Mouse (Mus musculus) lung, postnatal 0 days (tissue): ENCODE results near the gene Myct1. TPM values are rescaled to one million over a fixed set of nuclear protein-coding genes. Genes with fewer than 3 reads are reported as not detected.

Experiments used
- ATAC-seq: fragments of 200-750 bp; cut with Nextera tagmentation; 2 replicates; pipeline ENCODE4 v1.8.0; 2017; ENCODE audit warnings: moderate library complexity
- DNase-seq: peaks from one replicate; pipeline ENCODE4 v3.0.0-alpha.2; 2016; ENCODE audit warnings: low spot score
- H3K27ac ChIP-seq: fragments of 300-500 bp; sonication (generic); 2 replicates; pipeline ENCODE4 v1.5.1; 2014; ENCODE audit warnings: antibody characterized with exemption, mild to moderate bottlenecking, low read length, mixed read lengths
- H3K27me3 ChIP-seq: fragments of 300-500 bp; sonication (generic); replicated peaks from 2 replicates; pipeline ENCODE4 v1.6.1; 2014; ENCODE audit warnings: low read length, mixed read lengths; ENCODE audit not compliant: insufficient read depth
- H3K36me3 ChIP-seq: fragments of 300-500 bp; sonication (generic); 2 replicates; pipeline ENCODE4 v1.6.1; 2014; ENCODE audit warnings: low read length, mixed read lengths; ENCODE audit not compliant: insufficient read depth
- H3K4me1 ChIP-seq: fragments of 300-500 bp; sonication (generic); 2 replicates; pipeline ENCODE4 v1.6.1; 2014; ENCODE audit warnings: antibody characterized with exemption, low read depth, low read length, mixed read lengths; ENCODE audit not compliant: insufficient read depth
- H3K4me2 ChIP-seq: fragments of 300-500 bp; sonication (generic); replicated peaks from 2 replicates; pipeline ENCODE4 v1.6.1; 2014; ENCODE audit warnings: low read depth, mild to moderate bottlenecking, low read length, moderate library complexity, mixed read lengths
- H3K4me3 ChIP-seq: fragments of 300-500 bp; sonication (generic); 2 replicates; pipeline ENCODE4 v1.5.1; 2014; ENCODE audit warnings: low read depth, low read length
- H3K9ac ChIP-seq: fragments of 300-500 bp; sonication (generic); replicated peaks from 2 replicates; pipeline ENCODE4 v1.6.1; 2014; ENCODE audit warnings: low read depth, mild to moderate bottlenecking
- H3K9me3 ChIP-seq: fragments of 300-500 bp; sonication (generic); 2 replicates; pipeline ENCODE4 v1.6.1; 2016; ENCODE audit warnings: low read length, mixed read lengths
- CTCF ChIP-seq: IDR thresholded peaks from 2 replicates; pipeline ENCODE4 v1.5.1; 2016; ENCODE audit warnings: antibody characterized with exemption, mild to moderate bottlenecking
- EP300 ChIP-seq: IDR thresholded peaks from 2 replicates; pipeline ENCODE4 v1.6.1; 2016; ENCODE audit warnings: antibody characterized with exemption, mild to moderate bottlenecking, control low read depth
- WGBS: fragments of 180-500 bp; shearing (Covaris S2); extraction: QIAGEN DNeasy Blood & Tissue Kit; methylation state at CpG from one replicate; pipeline ENCODE4 v1.1.7; 2014; 5-methylcytosine and 5-hydroxymethylcytosine counted together
- polyA plus RNA-seq: library from polyadenylated mRNA; unstranded; fragments of >200 nt; fragmentation: Nextera tagmentation; extraction: Ambion mirVana; gene quantifications from 2 replicates; pipeline ENCODE4 v1.2.1, GENCODE M21; 2015

Gene Myct1
- polyA plus RNA-seq, 1 experiment from 2014 or later = 23.7 TPM

GRCm38 (mm10) chr10:5603512-5603911, 9.9 kb downstream of the Myct1 start:
- WGBS = 47% methylated on average over 10 of the region's 10 CpGs
- H3K9ac ChIP-seq = no peak overlapping the region
- H3K36me3 ChIP-seq = no peaks in the 10 kb centered on the region
- no peaks in the 10 kb centered on the region for H3K4me1 ChIP-seq
- H3K4me3 ChIP-seq = no peak overlapping the region
- H3K27ac ChIP-seq = no peak overlapping the region
- H3K9me3 ChIP-seq = no peaks in the 10 kb centered on the region
- no peak overlapping the region for H3K4me2 ChIP-seq
- no peak for TF ChIP-seq EP300
- no peak; the same call in 1 of the 2 replicates for ATAC-seq
- H3K27me3 ChIP-seq = no peaks in the 10 kb centered on the region
- no peak for DNase-seq

DNA sequence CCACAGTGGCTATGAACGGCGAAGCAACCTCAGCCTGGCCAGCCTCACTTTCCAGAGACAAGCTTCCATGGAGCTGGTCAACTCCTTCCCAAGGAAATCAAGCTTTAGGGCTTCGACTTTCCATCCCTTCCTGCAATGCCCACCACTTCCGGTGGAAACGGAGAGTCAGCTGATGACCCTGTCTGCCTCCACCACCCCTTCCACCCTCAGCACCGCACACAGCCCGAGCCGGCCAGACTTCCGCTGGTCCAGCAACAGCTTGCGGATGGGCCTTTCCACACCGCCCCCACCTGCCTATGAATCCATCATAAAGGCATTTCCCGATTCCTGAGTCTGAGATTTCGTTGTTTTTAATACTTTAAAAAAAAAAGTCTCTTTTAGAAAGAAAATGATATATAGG, 10.8 kb downstream of the Myct1 start:
- H3K36me3 ChIP-seq = no peaks in the 10 kb centered on the region
- no peak overlapping the region for H3K27ac ChIP-seq
- no peak for ATAC-seq
- no peak overlapping the region for H3K9ac ChIP-seq
- no peak for TF ChIP-seq CTCF
- TF ChIP-seq EP300 = no peak
- H3K27me3 ChIP-seq = no peaks in the 10 kb centered on the region
- H3K4me3 ChIP-seq = no peak overlapping the region
- 85% methylated on average over 13 of the region's 13 CpGs for WGBS
- H3K4me2 ChIP-seq = no peak overlapping the region
- no peak for DNase-seq
- no peaks in the 10 kb centered on the region for H3K9me3 ChIP-seq
- no peaks in the 10 kb centered on the region for H3K4me1 ChIP-seq

DNA sequence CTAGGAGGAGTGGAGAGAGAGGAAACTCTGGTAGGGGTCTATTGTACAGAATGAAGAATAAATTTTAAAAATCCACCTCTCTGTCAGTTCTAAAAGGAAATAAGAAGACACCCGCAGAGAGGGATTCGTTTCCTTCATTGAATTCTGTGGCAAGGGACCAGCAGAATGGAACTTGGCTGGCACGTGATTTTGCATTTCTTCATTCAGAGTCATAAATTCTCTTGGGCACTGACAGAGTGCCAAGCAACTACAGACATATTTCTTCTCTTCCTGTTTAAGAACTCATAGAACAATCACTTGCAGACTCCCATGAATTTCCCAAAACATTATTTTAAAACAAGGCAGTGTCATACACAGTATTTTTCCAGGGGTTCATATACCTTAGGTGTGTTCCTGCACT, 15.3 kb downstream of the Myct1 start:
- Histone ChIP-seq H3K4me3 (no peak overlapping the region), H3K27ac (no peak overlapping the region), H3K27me3 (no peaks in the 10 kb centered on the region), H3K4me2 (no peak overlapping the region), H3K36me3 (no peaks in the 10 kb centered on the region), H3K4me1 (no peaks in the 10 kb centered on the region), H3K9me3 (no peaks in the 10 kb centered on the region), H3K9ac (no peak overlapping the region)
- DNase-seq = no peak
- ATAC-seq = no peak
- WGBS = 57% methylated on average over 3 of the region's 3 CpGs
- TF ChIP-seq CTCF = no peak
- TF ChIP-seq EP300 = no peak

DNA sequence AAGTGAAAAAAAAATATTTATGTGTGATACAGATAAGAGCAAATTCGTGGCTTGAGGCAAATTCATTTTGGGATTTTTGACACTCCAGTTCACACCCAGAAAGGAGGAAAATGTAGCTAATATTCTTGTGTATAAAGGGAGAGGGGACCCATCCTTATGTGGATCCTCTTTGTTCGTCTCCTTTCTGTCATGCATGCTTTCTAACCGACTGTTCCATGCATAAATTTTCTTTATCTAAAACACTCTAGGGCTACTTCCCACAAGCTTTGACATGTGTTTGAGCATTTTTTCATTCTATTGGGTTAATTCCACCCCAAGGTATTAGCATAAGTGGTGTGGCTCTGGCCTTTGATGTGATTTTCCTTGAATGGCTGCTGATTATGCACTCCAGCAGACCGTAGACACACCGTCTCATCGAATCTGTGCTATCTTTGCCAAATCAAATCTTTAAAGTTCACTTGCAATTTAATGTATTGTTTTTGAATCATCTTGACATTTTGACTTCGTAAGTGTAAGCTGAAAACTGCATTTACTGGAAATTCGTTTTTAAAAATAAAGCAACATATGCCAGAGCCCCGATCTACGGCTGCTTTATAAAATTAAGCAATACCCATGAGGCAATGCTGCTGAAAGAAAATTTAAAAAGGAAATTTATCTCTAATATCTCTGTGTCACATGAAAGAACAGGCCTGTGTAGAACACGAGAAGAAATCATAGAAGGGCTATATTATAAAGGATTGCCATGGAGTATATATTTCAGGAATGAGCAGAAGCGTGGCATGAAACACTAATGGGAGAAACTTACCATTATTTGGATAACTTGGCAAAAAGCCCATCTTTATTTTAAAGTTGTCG, 21.8 kb downstream of the Myct1 start:
- no peak for TF ChIP-seq CTCF
- no peak for TF ChIP-seq EP300
- Histone ChIP-seq H3K27ac (no peak overlapping the region), H3K36me3 (no peaks in the 10 kb centered on the region), H3K27me3 (no peaks in the 10 kb centered on the region), H3K9me3 (no peaks in the 10 kb centered on the region), H3K4me3 (no peak overlapping the region), H3K4me1 (no peaks in the 10 kb centered on the region), H3K4me2 (no peak overlapping the region), H3K9ac (no peak overlapping the region)
- DNase-seq = no peak
- 64% methylated on average over 13 of the region's 13 CpGs for WGBS
- no peak for ATAC-seq

DNA sequence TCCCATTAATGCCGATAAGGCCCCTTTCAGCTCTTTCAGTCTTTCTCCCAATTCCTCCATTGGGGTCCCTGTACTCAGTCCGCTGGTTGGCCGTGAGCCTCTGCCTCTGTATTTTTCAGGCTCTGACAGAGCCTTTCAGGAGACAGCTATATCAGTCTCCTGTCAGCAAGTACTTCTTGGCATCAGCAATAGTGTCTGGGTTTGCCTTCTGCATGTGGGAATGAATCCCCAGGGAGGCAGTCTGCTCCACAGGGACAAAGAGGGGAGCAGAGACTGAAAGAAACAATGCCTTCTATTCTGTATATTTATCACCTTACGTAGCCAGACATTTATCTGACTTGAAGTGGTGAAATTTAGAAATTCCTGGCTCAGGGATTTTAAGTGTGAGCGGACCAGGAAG, 32.7 kb downstream of the Myct1 start:
- H3K36me3 ChIP-seq = no peaks in the 10 kb centered on the region
- no peaks in the 10 kb centered on the region for H3K9me3 ChIP-seq
- no peak for ATAC-seq
- WGBS = 73% methylated on average over 5 of the region's 5 CpGs
- no peak overlapping the region for H3K4me3 ChIP-seq
- no peak for TF ChIP-seq EP300
- no peak for TF ChIP-seq CTCF
- no peaks in the 10 kb centered on the region for H3K4me1 ChIP-seq
- no peaks in the 10 kb centered on the region for H3K27me3 ChIP-seq
- no peak overlapping the region for H3K9ac ChIP-seq
- no peak overlapping the region for H3K27ac ChIP-seq
- no peak overlapping the region for H3K4me2 ChIP-seq
- DNase-seq = no peak

GRCm38 (mm10) chr10:5633672-5634200, 40.2 kb downstream of the Myct1 start:
- Histone ChIP-seq H3K36me3 (no peaks in the 10 kb centered on the region), H3K4me3 (no peak overlapping the region), H3K4me2 (no peak overlapping the region), H3K9me3 (no peaks in the 10 kb centered on the region), H3K9ac (no peak overlapping the region), H3K27me3 (no peaks in the 10 kb centered on the region), H3K27ac (no peak overlapping the region), H3K4me1 (no peaks in the 10 kb centered on the region)
- ATAC-seq = no peak
- no peak for DNase-seq
- WGBS = 62% methylated on average over 4 of the region's 4 CpGs
- TF ChIP-seq CTCF = no peak
- TF ChIP-seq EP300 = no peak
